Mouse (Mus musculus) myocyte (in vitro differentiated cells): Measurements from ENCODE around the gene Clpx.
A peak's percentile ranks its signal among the peaks of the same experiment; 100 is the strongest.

Experiments
- CEBPB ChIP-seq: IDR thresholded peaks from 2 replicates; pipeline ENCODE4 v1.6.1; 2011; ENCODE audit warnings: mild to moderate bottlenecking, moderate library complexity; ENCODE audit not compliant: poor library complexity, insufficient read depth, severe bottlenecking
- MAX ChIP-seq: IDR thresholded peaks from one replicate; pipeline ENCODE4 v1.6.1; 2011; ENCODE audit warnings: low read depth, mild to moderate bottlenecking, control low read depth
- MYOD1 ChIP-seq, 3 experiments: IDR thresholded peaks; one replicate each; pipeline ENCODE4 v1.6.1; 2011; ENCODE audit warnings: control low read depth in 2 of 3, low read depth in 2 of 3, mild to moderate bottlenecking in 2 of 3, moderate library complexity in 1 of 3; ENCODE audit not compliant: insufficient read length in 2 of 3, control insufficient read depth in 1 of 3
- POLR2A ChIP-seq: IDR thresholded peaks from one replicate; pipeline ENCODE4 v1.6.1; 2011; ENCODE audit warnings: low read depth, mild to moderate bottlenecking, control low read depth, moderate library complexity; ENCODE audit not compliant: insufficient read length
- POLR2AphosphoS2 ChIP-seq: IDR thresholded peaks from one replicate; pipeline ENCODE4 v1.6.1; 2011; ENCODE audit warnings: low read depth, control low read depth; ENCODE audit not compliant: insufficient read length
- SRF ChIP-seq: IDR thresholded peaks from one replicate; pipeline ENCODE4 v1.6.1; 2011; ENCODE audit warnings: low read depth; ENCODE audit not compliant: control insufficient read depth, insufficient read length
- TCF12 ChIP-seq: IDR thresholded peaks from one replicate; pipeline ENCODE4 v1.6.1; 2011; ENCODE audit warnings: mild to moderate bottlenecking, control low read depth; ENCODE audit not compliant: poor library complexity, insufficient read depth, severe bottlenecking
- TCF3 ChIP-seq: IDR thresholded peaks from one replicate; pipeline ENCODE4 v1.6.1; 2011; ENCODE audit warnings: low read depth, control low read depth; ENCODE audit not compliant: insufficient read length
- USF1 ChIP-seq: IDR thresholded peaks from one replicate; pipeline ENCODE4 v1.6.1; 2011; ENCODE audit warnings: low read depth, mild to moderate bottlenecking, control low read depth, moderate library complexity

DNA sequence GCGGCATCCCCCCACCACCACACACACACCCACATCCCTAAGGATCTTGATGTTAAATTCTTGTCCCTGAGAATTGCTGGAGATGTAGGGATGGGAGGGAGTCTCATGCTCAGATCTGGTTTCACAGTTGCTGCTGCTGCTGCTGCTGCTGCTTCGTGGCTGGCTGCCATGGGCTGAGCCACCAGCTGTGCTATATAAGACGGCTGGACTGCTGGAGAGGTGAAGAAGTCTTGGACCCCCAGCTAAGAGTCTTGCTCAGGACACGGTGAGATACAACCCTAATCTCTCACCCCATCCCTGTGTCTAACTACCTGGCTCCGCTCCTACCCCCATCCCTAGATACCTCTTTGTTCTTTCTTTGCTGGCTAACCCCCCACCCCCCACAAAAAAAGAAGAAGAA, 29.1 kb upstream of the Clpx start, which contains the start of gene Cilp:
- TF ChIP-seq POLR2A = no peak
- TF ChIP-seq POLR2AphosphoS2 = no peak
- TF ChIP-seq MYOD1 (IDR thresholded peaks at IDR 0.05; ENCODE audit: control insufficient read depth in 1 of 3, insufficient read length in 2 of 3, low read depth in 2 of 3) = peak in 2 of 3 experiments; percentile 12 to 24
- no peak for TF ChIP-seq USF1
- no peak for TF ChIP-seq MAX
- TF ChIP-seq TCF12 = no peak
- TF ChIP-seq SRF = no peak
- TF ChIP-seq CEBPB = no peak
- no peak for TF ChIP-seq TCF3
